Mouse (Mus musculus): ENCODE results near the gene Foxk1. TPM values are rescaled to one million over a fixed set of nuclear protein-coding genes. Genes with fewer than 3 reads are reported as not detected.

Foxk1 gene
- polyA plus RNA-seq, 1 experiment from 2014 or later = 6.4 TPM

DNA sequence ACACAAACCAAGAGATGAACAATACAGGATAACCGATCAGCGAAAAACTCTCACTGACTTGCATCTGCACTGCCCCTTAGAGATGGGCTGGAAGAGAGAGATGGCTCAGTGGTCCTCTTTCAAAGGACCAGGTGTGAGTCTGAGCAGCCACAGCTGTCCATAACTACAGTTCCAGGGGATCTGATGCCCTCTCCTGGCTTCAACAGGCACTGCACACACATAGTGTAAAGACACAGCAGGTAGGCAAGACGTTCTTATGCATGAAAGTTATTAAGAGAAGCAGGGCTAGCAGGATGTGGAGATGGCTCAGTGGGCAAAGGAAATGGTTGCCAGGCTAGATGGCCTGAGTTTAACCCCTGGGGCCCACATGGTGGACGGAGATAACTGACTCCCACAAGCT lies 13.6 kb upstream of the Foxk1 start:
- 81% methylated on average over 4 of the region's 4 CpGs for WGBS
- peaks cover 57% of the 10 kb centered on the region for H3K4me1 ChIP-seq (replicated peaks)

DNA sequence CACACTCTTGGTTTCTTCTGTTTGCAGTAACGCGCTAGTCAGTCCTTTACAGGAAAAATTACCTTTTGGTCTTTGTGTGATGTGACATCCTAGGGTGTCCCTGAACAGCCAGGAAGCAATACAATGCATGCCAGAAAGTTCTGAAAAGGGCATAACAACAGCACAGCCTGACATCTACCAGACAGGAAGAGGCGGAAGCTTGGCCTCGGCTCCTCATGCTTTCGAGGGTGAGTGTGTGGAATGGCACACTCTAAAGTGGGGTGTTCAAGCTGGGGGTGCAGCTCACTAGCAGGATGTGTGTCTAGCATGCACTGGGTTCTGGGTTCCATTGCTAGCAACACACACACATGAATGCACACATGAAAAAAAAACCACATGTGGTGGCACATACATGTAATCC lies 9.6 kb upstream of the Foxk1 start:
- no peak for ATAC-seq (ENCODE audit: insufficient number of reproducible peaks, insufficient read depth, low FRiP score, low TSS enrichment, low read depth)
- H3K4me3 ChIP-seq (replicated peaks) = no peak overlapping the region
- H3K27ac ChIP-seq = peak overlapping the region; percentile 50; the same call in 1 of the 2 replicates
- H3K4me2 ChIP-seq = no peak overlapping the region
- H3K36me3 ChIP-seq = no peaks in the 10 kb centered on the region
- H3K9ac ChIP-seq (replicated peaks) = no peak overlapping the region
- WGBS = 87% methylated on average over 5 of the region's 5 CpGs
- H3K4me1 ChIP-seq (replicated peaks) = peaks cover 27% of the 10 kb centered on the region
- H3K9me3 ChIP-seq = no peaks in the 10 kb centered on the region; the same call in 1 of the 2 replicates
- no peaks in the 10 kb centered on the region for H3K27me3 ChIP-seq

More for the DNA sequence above, 13.6 kb upstream of the Foxk1 start:
- Histone ChIP-seq H3K4me2 (no peak overlapping the region), H3K9me3 (no peaks in the 10 kb centered on the region; the same call in 1 of the 2 replicates), H3K27ac (peak overlapping the region; percentile 97), H3K27me3 (no peaks in the 10 kb centered on the region), H3K36me3 (no peaks in the 10 kb centered on the region), H3K9ac (replicated peaks) (no peak overlapping the region), H3K4me3 (replicated peaks) (no peak overlapping the region)
- no peak for ATAC-seq (ENCODE audit: insufficient number of reproducible peaks, insufficient read depth, low FRiP score, low TSS enrichment, low read depth)

- Histone ChIP-seq H3K27me3 (no peaks in the 10 kb centered on the region), H3K9ac (replicated peaks) (no peak overlapping the region), H3K9me3 (no peaks in the 10 kb centered on the region), H3K4me2 (no peak overlapping the region), H3K4me3 (replicated peaks) (no peak overlapping the region), H3K4me1 (replicated peaks) (peaks cover 19% of the 10 kb centered on the region), H3K27ac (no peak overlapping the region), H3K36me3 (no peaks in the 10 kb centered on the region)
- ATAC-seq (ENCODE audit: insufficient number of reproducible peaks, insufficient read depth, low FRiP score, low TSS enrichment, low read depth) = no peak
- WGBS = 92% methylated on average over 6 of the region's 6 CpGs
Observed at GRCm38 (mm10) chr5:142394602-142395252, 6.6 kb upstream of the Foxk1 start.

DNA sequence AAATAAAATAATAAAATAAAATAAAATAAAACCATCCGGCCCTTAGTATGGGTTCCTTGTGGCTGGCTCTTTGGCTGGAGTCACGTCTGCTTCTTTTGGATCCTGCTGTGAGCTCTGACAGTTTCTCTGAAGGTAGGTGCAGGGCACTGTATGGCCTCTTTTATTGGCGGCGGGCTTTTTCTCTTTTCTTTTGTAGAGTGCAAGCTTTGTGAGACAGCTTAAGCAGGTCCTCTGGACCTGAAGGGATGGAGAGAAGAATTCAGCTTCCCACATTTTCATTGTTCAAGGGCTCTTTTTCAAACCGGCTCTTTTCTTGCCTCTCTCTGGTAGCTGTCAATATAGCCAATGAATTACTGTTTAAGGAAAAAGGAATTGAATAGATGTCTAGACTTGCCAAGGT lies 5.4 kb upstream of the Foxk1 start:
- Histone ChIP-seq H3K4me1 (replicated peaks) (peaks cover 27% of the 10 kb centered on the region), H3K4me3 (replicated peaks) (no peak overlapping the region), H3K4me2 (no peak overlapping the region), H3K27ac (peak overlapping the region; percentile 20; the same call in 1 of the 2 replicates), H3K9ac (replicated peaks) (no peak overlapping the region), H3K36me3 (no peaks in the 10 kb centered on the region), H3K27me3 (no peaks in the 10 kb centered on the region), H3K9me3 (no peaks in the 10 kb centered on the region)
- ATAC-seq (ENCODE audit: insufficient number of reproducible peaks, insufficient read depth, low FRiP score, low TSS enrichment, low read depth) = no peak
- 56% methylated on average over 5 of the region's 5 CpGs for WGBS

GRCm38 (mm10) chr5:142400181-142400883 lies 965 bp upstream of the Foxk1 start:
- Histone ChIP-seq H3K4me2 (peak overlapping the region; percentile 92), H3K4me3 (replicated peaks) (peak overlapping the region; percentile 96), H3K36me3 (peaks cover 10% of the 10 kb centered on the region; the same call in 1 of the 2 replicates), H3K9me3 (no peaks in the 10 kb centered on the region), H3K4me1 (replicated peaks) (peaks cover 46% of the 10 kb centered on the region), H3K27ac (no peak overlapping the region), H3K9ac (replicated peaks) (0 out of 2 replicates have a peak overlapping the region, but pooled peaks have one; percentile 94), H3K27me3 (no peaks in the 10 kb centered on the region)
- WGBS = 25% methylated on average over 17 of the region's 17 CpGs
- ATAC-seq (ENCODE audit: insufficient number of reproducible peaks, insufficient read depth, low FRiP score, low TSS enrichment, low read depth) = no peak

DNA sequence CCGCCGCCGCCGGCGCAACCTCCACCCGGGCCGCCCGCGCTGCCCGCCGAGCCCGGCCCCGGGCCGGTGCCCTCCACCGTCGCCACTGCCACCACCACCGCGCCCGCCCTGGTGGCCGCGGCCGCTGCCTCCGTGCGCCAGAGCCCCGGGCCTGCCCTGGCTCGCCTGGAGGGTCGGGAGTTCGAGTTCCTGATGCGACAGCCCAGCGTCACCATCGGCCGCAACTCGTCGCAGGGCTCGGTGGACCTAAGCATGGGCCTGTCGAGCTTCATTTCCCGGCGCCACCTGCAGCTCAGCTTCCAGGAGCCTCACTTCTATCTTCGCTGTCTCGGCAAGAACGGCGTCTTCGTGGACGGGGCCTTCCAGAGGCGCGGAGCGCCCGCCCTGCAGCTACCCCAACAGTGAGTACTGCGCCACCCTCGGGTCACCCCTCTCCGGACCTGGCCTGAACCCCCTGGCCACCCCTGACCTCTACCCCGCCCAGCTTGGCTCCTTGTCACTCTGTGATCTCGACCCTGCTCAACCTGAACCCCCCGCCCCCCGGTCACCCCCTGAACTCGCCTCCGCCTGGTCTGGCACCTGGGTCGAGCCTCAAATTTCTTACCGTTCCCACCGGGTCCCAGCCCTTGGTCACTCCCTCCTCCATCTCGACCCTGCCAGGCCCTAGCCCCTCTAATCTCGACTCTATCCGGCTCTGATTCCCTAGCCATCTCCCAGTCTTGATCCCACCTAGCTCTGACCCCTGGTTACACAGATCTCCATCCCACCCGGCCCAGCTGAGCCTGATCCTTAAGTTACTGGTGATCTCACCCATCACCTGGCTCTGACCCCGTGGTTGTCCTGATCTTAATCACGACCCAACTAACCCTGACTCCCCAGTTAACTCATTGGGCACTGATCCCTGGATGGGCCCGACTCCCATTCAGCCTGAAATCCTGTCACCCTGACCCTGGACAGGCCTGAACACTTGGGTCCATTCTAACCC lies 636 bp downstream of the Foxk1 start:
- WGBS = under 1% methylated on average over 56 of the region's 67 CpGs
- no peaks in the 10 kb centered on the region for H3K27me3 ChIP-seq
- peaks cover 42% of the 10 kb centered on the region for H3K4me1 ChIP-seq (replicated peaks)

GRCm38 (mm10) chr5:142403694-142404093 lies 2.4 kb downstream of the Foxk1 start:
- H3K27ac ChIP-seq = no peak overlapping the region
- ATAC-seq (ENCODE audit: insufficient number of reproducible peaks, insufficient read depth, low FRiP score, low TSS enrichment, low read depth) = no peak
- no peaks in the 10 kb centered on the region for H3K27me3 ChIP-seq
- H3K4me1 ChIP-seq (replicated peaks) = peaks cover 42% of the 10 kb centered on the region
- H3K36me3 ChIP-seq = peaks cover 32% of the 10 kb centered on the region
- no peak overlapping the region for H3K9ac ChIP-seq (replicated peaks)
- peak overlapping the region; percentile 92 for H3K4me2 ChIP-seq
- WGBS = 84% methylated on average over 3 of the region's 3 CpGs
- H3K4me3 ChIP-seq (replicated peaks) = peak overlapping the region; percentile 96; the same call in 1 of the 2 replicates
- H3K9me3 ChIP-seq = no peaks in the 10 kb centered on the region

More for the DNA sequence above, 636 bp downstream of the Foxk1 start:
- Histone ChIP-seq H3K27ac (peak overlapping the region; percentile 88), H3K36me3 (peaks cover 25% of the 10 kb centered on the region), H3K9me3 (no peaks in the 10 kb centered on the region), H3K4me3 (replicated peaks) (peak overlapping the region; percentile 96), H3K4me2 (peak overlapping the region; percentile 92), H3K9ac (replicated peaks) (peak overlapping the region; percentile 94)
- no peak; the same call in 1 of the 2 replicates for ATAC-seq (ENCODE audit: insufficient number of reproducible peaks, insufficient read depth, low FRiP score, low TSS enrichment, low read depth)

DNA sequence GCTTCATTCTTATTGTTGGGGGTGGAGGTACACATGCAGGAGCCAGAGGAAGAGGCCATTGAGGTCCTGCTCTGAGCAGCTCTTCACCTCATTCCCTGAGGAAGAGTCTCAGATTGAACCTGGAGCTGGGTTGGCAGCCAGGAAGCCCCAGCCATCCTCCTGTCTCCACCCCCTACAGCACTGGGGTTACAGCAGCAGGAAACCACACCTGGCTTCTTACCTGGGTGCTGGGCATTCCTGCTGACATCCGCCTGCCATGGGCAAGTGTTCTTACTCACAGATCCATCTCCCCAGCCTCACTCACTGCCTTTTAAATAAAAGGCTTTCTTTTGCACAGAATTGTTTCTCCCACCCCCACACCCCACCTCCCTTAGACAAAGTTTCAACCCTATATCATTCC lies 3.0 kb downstream of the Foxk1 start:
- Histone ChIP-seq H3K36me3 (peaks cover 32% of the 10 kb centered on the region), H3K4me1 (replicated peaks) (peaks cover 48% of the 10 kb centered on the region), H3K27ac (no peak overlapping the region), H3K4me2 (0 out of 2 replicates have a peak overlapping the region, but pooled peaks have one; percentile 92), H3K27me3 (no peaks in the 10 kb centered on the region), H3K9me3 (no peaks in the 10 kb centered on the region), H3K9ac (replicated peaks) (peak overlapping the region; percentile 54; the same call in 1 of the 2 replicates), H3K4me3 (replicated peaks) (no peak overlapping the region)
- WGBS = 93% methylated on average over 1 of the region's 1 CpGs
- no peak for ATAC-seq (ENCODE audit: insufficient number of reproducible peaks, insufficient read depth, low FRiP score, low TSS enrichment, low read depth)

- Histone ChIP-seq H3K9ac (replicated peaks) (no peak overlapping the region), H3K4me2 (no peak overlapping the region), H3K4me1 (replicated peaks) (peaks cover 56% of the 10 kb centered on the region), H3K36me3 (peaks cover 32% of the 10 kb centered on the region), H3K27ac (no peak overlapping the region), H3K9me3 (no peaks in the 10 kb centered on the region), H3K4me3 (replicated peaks) (no peak overlapping the region), H3K27me3 (no peaks in the 10 kb centered on the region)
- WGBS = 88% methylated on average over 6 of the region's 6 CpGs
- ATAC-seq (ENCODE audit: insufficient number of reproducible peaks, insufficient read depth, low FRiP score, low TSS enrichment, low read depth) = no peak
Observed at GRCm38 (mm10) chr5:142405426-142405825, 4.1 kb downstream of the Foxk1 start.

DNA sequence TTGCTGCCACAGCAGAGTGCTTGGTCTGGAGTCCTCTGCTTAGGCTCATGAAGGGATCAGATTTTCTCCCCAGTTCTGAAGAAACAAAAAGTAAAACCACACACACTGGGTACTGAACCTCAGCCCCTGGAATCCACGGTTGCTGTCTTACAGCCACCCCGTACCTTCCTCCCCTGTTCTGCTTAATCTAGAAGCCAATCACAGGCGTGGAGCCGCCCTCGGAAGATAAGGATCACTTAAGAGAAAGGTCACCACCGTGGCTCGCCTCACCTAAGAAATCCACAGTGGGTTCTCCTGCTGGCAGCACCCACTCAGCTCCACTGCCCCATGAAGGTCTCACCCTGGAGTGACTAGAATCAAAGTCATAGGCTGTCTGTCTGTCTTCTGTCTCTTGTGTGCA lies 5.1 kb downstream of the Foxk1 start:
- Histone ChIP-seq H3K4me2 (no peak overlapping the region), H3K4me3 (replicated peaks) (no peak overlapping the region), H3K9ac (replicated peaks) (no peak overlapping the region), H3K27me3 (no peaks in the 10 kb centered on the region), H3K9me3 (no peaks in the 10 kb centered on the region), H3K36me3 (peaks cover 32% of the 10 kb centered on the region), H3K27ac (no peak overlapping the region), H3K4me1 (replicated peaks) (peaks cover 59% of the 10 kb centered on the region)
- WGBS = 87% methylated on average over 7 of the region's 7 CpGs
- no peak for ATAC-seq (ENCODE audit: insufficient number of reproducible peaks, insufficient read depth, low FRiP score, low TSS enrichment, low read depth)
